Mouse (Mus musculus) kidney, postnatal 10 days (tissue): ENCODE results near the gene Il12rb2.

ENCODE experiments used
- DNase-seq: peaks from one replicate; pipeline ENCODE4 v3.0.0; 2021; ENCODE audit warnings: mixed read lengths

Gene Il12rb2

DNA sequence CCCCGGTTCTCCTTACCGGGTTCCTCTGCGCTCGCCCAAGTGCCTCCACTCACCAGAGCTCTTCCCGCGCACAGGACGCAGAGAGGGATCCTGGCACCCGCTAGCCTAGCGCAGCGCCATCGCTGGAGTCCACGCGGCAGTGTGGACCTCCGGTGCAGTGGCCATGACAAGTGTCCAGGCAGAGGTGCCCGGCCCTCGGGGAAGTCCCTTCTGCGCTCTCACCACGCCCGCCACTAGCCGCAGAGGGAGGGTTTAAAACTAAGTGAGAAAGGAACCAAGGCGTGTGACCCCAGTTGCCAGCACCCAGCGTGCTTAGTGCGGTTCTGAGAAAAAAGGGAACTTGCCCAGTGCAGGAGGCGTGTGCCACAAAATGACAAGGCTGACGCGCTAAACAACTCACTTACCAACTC, at the start of gene Il12rb2:
Gene Il12rb2, minus strand, starts transcription at position 207 of the 410 bp plus-strand sequence.
- DNase-seq: peak; percentile 10

- DNase-seq: no peak
Observed at GRCm38 (mm10) chr6:67421761-67422160, 45.8 kb upstream of the Il12rb2 start.

GRCm38 (mm10) chr6:67416557-67416956, 40.6 kb upstream of the Il12rb2 start:
- DNase-seq: no peak

DNA sequence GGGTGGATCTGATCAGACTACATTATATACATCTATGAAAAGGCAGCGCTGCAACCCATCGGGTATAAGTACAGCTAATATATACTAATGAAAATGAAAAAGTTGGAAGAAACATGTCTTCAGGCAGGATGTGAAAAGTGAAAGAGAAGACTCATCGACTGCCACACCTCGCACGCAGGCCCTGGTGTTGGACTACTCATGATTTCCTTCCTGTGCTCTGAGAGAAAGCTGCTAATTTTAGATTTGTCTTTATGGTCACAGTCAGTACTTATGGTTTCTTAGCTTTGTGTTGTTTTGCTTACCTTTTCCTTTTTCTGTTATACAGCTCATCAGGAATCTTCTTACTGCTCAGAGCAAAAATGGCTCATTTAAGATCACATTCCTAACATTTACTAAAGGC, 39.3 kb upstream of the Il12rb2 start:
- DNase-seq: no peak

DNA sequence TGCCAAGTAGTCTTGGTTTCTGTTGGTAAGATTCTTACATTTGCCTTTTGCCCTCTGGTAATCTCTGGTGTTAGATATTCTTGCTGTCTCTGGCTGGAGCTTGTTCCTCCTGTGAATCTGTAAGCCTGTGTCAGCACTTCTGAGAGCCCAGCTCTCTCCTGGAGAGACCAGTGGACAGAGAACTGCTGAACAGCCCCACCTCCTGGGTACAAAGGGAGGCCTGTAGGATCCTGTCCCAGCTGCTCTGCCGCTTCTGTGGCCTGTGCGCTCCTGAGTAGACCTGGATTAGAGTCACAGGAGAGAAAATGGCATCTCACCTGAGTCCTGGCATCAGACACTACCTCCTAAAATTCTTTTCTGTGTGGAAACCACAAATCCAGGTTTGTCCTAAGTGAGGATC, 37.4 kb upstream of the Il12rb2 start:
- peak; percentile 6 for DNase-seq

- no peak for DNase-seq
Observed at GRCm38 (mm10) chr6:67405281-67405682, 29.3 kb upstream of the Il12rb2 start.

- DNase-seq: no peak
Observed at GRCm38 (mm10) chr6:67399551-67399950, 23.6 kb upstream of the Il12rb2 start.

DNA sequence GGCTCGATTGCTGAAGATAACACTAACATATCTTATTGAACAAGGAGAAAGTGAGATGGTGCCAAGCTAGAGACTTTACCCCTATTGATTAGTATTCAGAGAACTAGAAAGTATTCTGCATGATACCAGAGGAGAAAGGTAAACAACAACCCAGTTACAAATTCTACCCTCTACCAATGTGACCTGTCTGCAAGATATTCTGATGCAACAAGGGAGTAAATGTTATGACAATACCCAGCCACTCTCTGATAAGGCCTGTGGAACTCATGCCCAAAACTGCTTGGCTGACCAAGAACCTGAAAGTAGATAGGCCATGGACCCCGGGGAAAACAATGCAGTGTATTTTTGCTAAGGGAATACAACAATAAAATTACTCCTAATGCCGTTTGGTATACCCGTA, 10.2 kb downstream of the Il12rb2 start:
- DNase-seq: no peak

- no peak for DNase-seq
Observed at GRCm38 (mm10) chr6:67348065-67348464, 27.9 kb downstream of the Il12rb2 start.

- no peak for DNase-seq
Observed at GRCm38 (mm10) chr6:67339494-67339893, 36.5 kb downstream of the Il12rb2 start.

GRCm38 (mm10) chr6:67337943-67338342, 38.0 kb downstream of the Il12rb2 start:
- no peak for DNase-seq

- DNase-seq: no peak
Observed at GRCm38 (mm10) chr6:67323788-67324187, 52.2 kb downstream of the Il12rb2 start.

DNA sequence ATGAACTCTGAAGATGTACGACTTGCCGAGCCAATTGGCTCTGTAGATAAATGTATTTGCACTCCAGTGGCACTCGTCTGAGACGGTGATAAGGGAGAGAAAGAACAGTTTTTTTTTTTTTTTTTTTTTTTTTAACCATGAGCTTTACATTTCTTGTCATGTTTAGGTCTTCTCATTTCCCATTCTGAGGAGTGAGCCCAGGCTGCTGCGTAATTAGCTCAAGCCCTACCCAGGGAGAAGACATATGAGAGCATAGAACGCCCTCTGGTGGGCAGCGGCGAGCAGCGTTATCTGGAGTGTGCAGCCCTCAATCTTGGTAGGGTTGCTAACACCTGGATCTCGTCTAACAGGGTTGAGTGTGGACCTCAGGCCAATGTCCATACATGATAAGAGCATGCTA, 57.5 kb downstream of the Il12rb2 start:
- DNase-seq: peak; percentile 84

DNA sequence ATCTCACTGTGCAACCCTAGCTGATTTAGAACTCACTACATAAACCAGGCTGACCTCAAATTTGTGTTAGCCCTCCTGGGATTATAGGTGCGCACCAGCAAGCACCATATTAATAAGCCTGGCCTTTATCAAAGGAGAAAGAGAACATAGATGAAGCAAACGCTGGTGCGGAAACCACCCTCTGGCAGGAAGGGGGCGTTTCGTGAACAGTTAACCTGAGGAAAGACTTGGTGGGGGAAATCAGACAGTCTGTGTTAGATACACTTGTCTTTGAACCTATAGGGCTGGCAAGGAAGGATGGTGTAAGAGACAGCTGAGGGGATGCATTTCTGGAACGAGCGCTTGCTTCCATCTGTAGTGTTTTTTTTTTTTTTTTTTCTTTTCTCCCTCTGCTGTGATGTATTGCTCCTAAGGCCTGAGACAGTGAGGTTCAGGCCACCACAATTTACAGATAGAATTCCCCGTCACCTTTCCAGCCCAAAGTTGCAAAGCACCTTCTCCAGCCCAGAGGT, 58.1 kb downstream of the Il12rb2 start:
- DNase-seq: no peak

DNA sequence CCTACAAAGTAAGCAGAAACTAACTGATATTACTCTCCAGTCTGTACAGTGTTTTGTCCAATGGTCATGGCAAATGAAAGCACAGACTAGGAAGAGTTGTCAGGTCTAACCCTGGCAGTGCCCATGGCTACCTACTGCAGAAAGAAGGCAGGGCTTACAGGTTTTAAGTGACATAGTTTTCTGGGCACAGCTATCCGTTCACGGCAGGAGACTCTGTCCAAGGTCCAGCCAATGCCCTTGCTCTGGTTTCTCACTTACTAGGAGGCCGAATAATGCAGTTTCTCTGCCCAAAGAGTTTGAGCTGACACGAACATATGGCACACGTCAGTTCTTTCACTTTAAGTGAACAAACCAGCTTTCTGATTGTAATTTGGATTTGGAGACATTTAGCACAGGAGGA, 58.9 kb downstream of the Il12rb2 start:
- no peak for DNase-seq

- no peak for DNase-seq
Observed at GRCm38 (mm10) chr6:67314697-67315096, 61.3 kb downstream of the Il12rb2 start.

- DNase-seq: no peak
Observed at GRCm38 (mm10) chr6:67309752-67310151, 66.2 kb downstream of the Il12rb2 start.

- DNase-seq: no peak
Observed at GRCm38 (mm10) chr6:67308994-67309393, 67.0 kb downstream of the Il12rb2 start.

DNA sequence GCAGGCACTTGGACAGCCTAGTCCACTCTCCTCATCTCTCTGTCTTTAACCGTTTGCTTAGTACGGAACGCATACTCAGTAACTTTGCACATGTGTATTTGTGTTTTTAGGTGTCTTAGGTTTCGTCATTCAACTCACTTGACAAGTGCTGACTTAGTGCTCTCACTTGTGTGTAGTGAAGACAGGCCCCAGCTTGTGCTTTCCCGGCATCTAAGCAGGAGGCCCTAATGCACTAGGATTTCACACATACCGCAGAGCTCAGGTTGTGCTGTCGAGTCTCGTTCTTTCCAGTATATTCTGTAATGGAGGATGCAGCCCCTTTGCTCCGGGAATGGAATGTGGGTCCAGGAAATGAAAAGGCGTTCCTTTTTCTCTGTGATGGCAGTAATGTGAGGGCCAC, 72.8 kb downstream of the Il12rb2 start:
- no peak for DNase-seq

- DNase-seq: no peak
Observed at GRCm38 (mm10) chr6:67302471-67302870, 73.5 kb downstream of the Il12rb2 start.

GRCm38 (mm10) chr6:67301230-67301629, 74.8 kb downstream of the Il12rb2 start:
- DNase-seq: no peak

GRCm38 (mm10) chr6:67300710-67301163, 75.3 kb downstream of the Il12rb2 start:
- peak; percentile 22 for DNase-seq

GRCm38 (mm10) chr6:67300300-67300699, 75.7 kb downstream of the Il12rb2 start:
- peak; percentile 35 for DNase-seq

DNA sequence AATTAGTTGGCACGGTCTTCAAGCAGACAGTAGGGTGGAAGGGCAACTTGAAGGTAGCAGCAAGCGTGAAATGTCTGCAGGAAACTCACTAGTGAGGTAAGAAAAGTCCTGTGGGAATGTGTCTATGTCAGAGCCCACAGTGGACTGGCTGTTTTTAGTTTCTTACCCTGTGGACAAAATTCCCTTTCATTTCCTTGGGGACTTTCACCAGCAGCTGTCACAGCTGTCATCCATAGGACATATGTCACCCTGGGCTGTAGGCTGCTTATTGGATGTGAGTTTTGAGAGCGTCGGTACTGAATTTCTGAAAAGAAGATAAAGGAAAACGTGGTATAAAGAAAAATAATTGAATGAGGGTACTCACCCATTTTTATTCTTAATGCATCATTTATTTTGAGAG, 77.2 kb downstream of the Il12rb2 start:
- DNase-seq: no peak

- DNase-seq: peak; percentile 22
Observed at GRCm38 (mm10) chr6:67296126-67296525, 79.9 kb downstream of the Il12rb2 start.
